Mouse (Mus musculus): ENCODE results near the gene Dnajc13. TPM values are rescaled to one million over a fixed set of nuclear protein-coding genes. Genes with fewer than 3 reads are reported as not detected.

The Dnajc13 gene
- polyA plus RNA-seq, 1 experiment from 2014 or later: 20.8 TPM

GRCm38 (mm10) chr9:104251111-104251510, 11.6 kb downstream of the Dnajc13 start:
- Histone ChIP-seq H3K36me3 (ENCODE audit: insufficient read depth, low read length) (no peaks in the 10 kb centered on the region), H3K4me2 (ENCODE audit: low read length) (no peak overlapping the region), H3K27me3 (ENCODE audit: insufficient read depth, low read length) (no peaks in the 10 kb centered on the region), H3K9me3 (replicated peaks; ENCODE audit: low read length) (no peaks in the 10 kb centered on the region), H3K4me3 (replicated peaks; ENCODE audit: low read depth, low read length) (no peak overlapping the region), H3K4me1 (replicated peaks; ENCODE audit: insufficient read depth, low read length) (peaks cover 4% of the 10 kb centered on the region; the same call in 1 of the 2 replicates), H3K9ac (ENCODE audit: low read depth, low read length) (no peak overlapping the region), H3K27ac (no peak overlapping the region)
- no peak for ATAC-seq (replicated peaks; ENCODE audit: low FRiP score, low read depth)
- TF ChIP-seq CTCF (IDR thresholded peaks at IDR 0.05; ENCODE audit: low read depth): no peak
- WGBS: 38% methylated on average over 8 of the region's 8 CpGs
- no peak for DNase-seq (ENCODE audit: low spot score)

- Histone ChIP-seq H3K36me3 (ENCODE audit: insufficient read depth, low read length) (0 out of 2 replicates have a peak, but pooled peaks cover 8% of the 10 kb centered on the region), H3K27ac (no peak overlapping the region), H3K4me2 (ENCODE audit: low read length) (no peak overlapping the region), H3K4me3 (replicated peaks; ENCODE audit: low read depth, low read length) (no peak overlapping the region), H3K4me1 (replicated peaks; ENCODE audit: insufficient read depth, low read length) (peaks cover 4% of the 10 kb centered on the region; the same call in 1 of the 2 replicates), H3K27me3 (ENCODE audit: insufficient read depth, low read length) (no peaks in the 10 kb centered on the region), H3K9ac (ENCODE audit: low read depth, low read length) (no peak overlapping the region), H3K9me3 (replicated peaks; ENCODE audit: low read length) (no peaks in the 10 kb centered on the region)
- 46% methylated on average over 6 of the region's 6 CpGs for WGBS
- no peak for ATAC-seq (replicated peaks; ENCODE audit: low FRiP score, low read depth)
- no peak for TF ChIP-seq CTCF (IDR thresholded peaks at IDR 0.05; ENCODE audit: low read depth)
- DNase-seq (ENCODE audit: low spot score): no peak
Measured at GRCm38 (mm10) chr9:104247307-104247987, 15.3 kb downstream of the Dnajc13 start.

- ATAC-seq (replicated peaks; ENCODE audit: low FRiP score, low read depth) (no peak), DNase-seq (ENCODE audit: low spot score) (no peak)
- H3K9me3 ChIP-seq (replicated peaks; ENCODE audit: low read length): no peaks in the 10 kb centered on the region
- peaks cover 4% of the 10 kb centered on the region; the same call in 1 of the 2 replicates for H3K4me1 ChIP-seq (replicated peaks; ENCODE audit: insufficient read depth, low read length)
- H3K27me3 ChIP-seq (ENCODE audit: insufficient read depth, low read length): no peaks in the 10 kb centered on the region
- no peak overlapping the region for H3K4me2 ChIP-seq (ENCODE audit: low read length)
- H3K36me3 ChIP-seq (ENCODE audit: insufficient read depth, low read length): 0 out of 2 replicates have a peak, but pooled peaks cover 8% of the 10 kb centered on the region
- WGBS: 80% methylated on average over 9 of the region's 9 CpGs
- H3K27ac ChIP-seq: no peak overlapping the region
- H3K4me3 ChIP-seq (replicated peaks; ENCODE audit: low read depth, low read length): no peak overlapping the region
- H3K9ac ChIP-seq (ENCODE audit: low read depth, low read length): no peak overlapping the region
- no peak for TF ChIP-seq CTCF (IDR thresholded peaks at IDR 0.05; ENCODE audit: low read depth)
Measured at GRCm38 (mm10) chr9:104243799-104244466, 18.8 kb downstream of the Dnajc13 start.

GRCm38 (mm10) chr9:104240146-104240545, 22.6 kb downstream of the Dnajc13 start:
- ATAC-seq (replicated peaks; ENCODE audit: low FRiP score, low read depth) (no peak), DNase-seq (ENCODE audit: low spot score) (no peak)
- Histone ChIP-seq H3K4me3 (replicated peaks; ENCODE audit: low read depth, low read length) (no peak overlapping the region), H3K36me3 (ENCODE audit: insufficient read depth, low read length) (peaks cover 20% of the 10 kb centered on the region; the same call in 1 of the 2 replicates), H3K9me3 (replicated peaks; ENCODE audit: low read length) (no peaks in the 10 kb centered on the region), H3K4me2 (ENCODE audit: low read length) (no peak overlapping the region), H3K27ac (no peak overlapping the region), H3K9ac (ENCODE audit: low read depth, low read length) (no peak overlapping the region), H3K27me3 (ENCODE audit: insufficient read depth, low read length) (no peaks in the 10 kb centered on the region), H3K4me1 (replicated peaks; ENCODE audit: insufficient read depth, low read length) (no peaks in the 10 kb centered on the region)
- no peak for TF ChIP-seq CTCF (IDR thresholded peaks at IDR 0.05; ENCODE audit: low read depth)
- 75% methylated on average over 7 of the region's 7 CpGs for WGBS

- H3K4me3 ChIP-seq (replicated peaks; ENCODE audit: low read depth, low read length): no peak overlapping the region
- 89% methylated on average over 8 of the region's 8 CpGs for WGBS
- H3K4me1 ChIP-seq (replicated peaks; ENCODE audit: insufficient read depth, low read length): no peaks in the 10 kb centered on the region
- H3K27ac ChIP-seq: no peak overlapping the region
- H3K9ac ChIP-seq (ENCODE audit: low read depth, low read length): no peak overlapping the region
- no peak for TF ChIP-seq CTCF (IDR thresholded peaks at IDR 0.05; ENCODE audit: low read depth)
- DNase-seq (ENCODE audit: low spot score): no peak
- no peaks in the 10 kb centered on the region for H3K27me3 ChIP-seq (ENCODE audit: insufficient read depth, low read length)
- H3K9me3 ChIP-seq (replicated peaks; ENCODE audit: low read length): no peaks in the 10 kb centered on the region
- H3K36me3 ChIP-seq (ENCODE audit: insufficient read depth, low read length): peaks cover 22% of the 10 kb centered on the region; the same call in 1 of the 2 replicates
- H3K4me2 ChIP-seq (ENCODE audit: low read length): no peak overlapping the region
- ATAC-seq (replicated peaks; ENCODE audit: low FRiP score, low read depth): no peak
Measured at GRCm38 (mm10) chr9:104239076-104239475, 23.7 kb downstream of the Dnajc13 start.

- Histone ChIP-seq H3K4me1 (replicated peaks; ENCODE audit: insufficient read depth, low read length) (no peaks in the 10 kb centered on the region), H3K27me3 (ENCODE audit: insufficient read depth, low read length) (no peaks in the 10 kb centered on the region), H3K9ac (ENCODE audit: low read depth, low read length) (no peak overlapping the region), H3K4me2 (ENCODE audit: low read length) (no peak overlapping the region), H3K27ac (no peak overlapping the region), H3K36me3 (ENCODE audit: insufficient read depth, low read length) (peaks cover 32% of the 10 kb centered on the region; the same call in 1 of the 2 replicates), H3K9me3 (replicated peaks; ENCODE audit: low read length) (no peaks in the 10 kb centered on the region), H3K4me3 (replicated peaks; ENCODE audit: low read depth, low read length) (no peak overlapping the region)
- no peak for ATAC-seq (replicated peaks; ENCODE audit: low FRiP score, low read depth)
- no peak for TF ChIP-seq CTCF (IDR thresholded peaks at IDR 0.05; ENCODE audit: low read depth)
- no peak for DNase-seq (ENCODE audit: low spot score)
- 89% methylated on average over 11 of the region's 11 CpGs for WGBS
Measured at GRCm38 (mm10) chr9:104236256-104236930, 26.3 kb downstream of the Dnajc13 start.
